Mouse (Mus musculus): ENCODE measurements at regions not wholly inside any gene's neighbourhood (a gene's known extent, or its start where the extent isn't known, plus 50 kb on each side); places are given as distances from the start of the nearest gene placed in this dataset.
A peak's percentile ranks its signal among the peaks of the same experiment; 100 is the strongest.

DNA sequence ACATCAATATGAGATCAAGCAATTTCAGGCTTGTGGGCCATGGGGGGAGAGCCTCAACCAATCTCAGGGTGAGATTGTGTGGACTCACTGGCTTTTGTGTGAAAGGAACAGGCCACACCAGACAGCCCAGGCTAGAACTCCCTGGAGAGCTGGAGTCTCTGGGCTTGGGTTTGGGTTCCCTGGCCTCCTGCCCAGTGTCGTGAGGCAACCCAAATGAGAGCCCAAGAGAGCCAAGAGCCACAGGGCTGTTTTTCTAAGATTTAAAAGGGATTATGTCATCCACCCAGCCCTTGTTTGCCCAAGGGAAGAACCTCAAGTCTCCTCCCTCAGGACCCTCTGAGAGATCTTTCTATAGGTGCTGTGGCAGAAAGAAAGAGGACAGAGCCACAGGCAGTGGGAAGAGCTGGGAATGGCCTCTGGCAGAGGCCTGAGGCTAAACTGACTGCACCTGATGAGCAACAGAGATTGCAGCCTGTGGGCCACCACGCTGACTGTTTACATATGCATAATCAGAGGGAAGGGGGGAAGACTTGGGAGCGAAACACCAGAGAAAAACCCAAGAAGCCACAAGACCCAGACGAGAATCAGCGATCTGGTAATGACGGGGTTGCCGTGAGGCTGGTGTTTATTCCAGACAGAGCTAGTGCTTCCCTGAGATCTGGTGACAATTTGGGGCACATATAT, 92.1 kb downstream of the Bcl2l11 start:
- intact Hi-C loops (cut with DNase I) = no loop called here
- DNase-seq (ENCODE audit: low spot score in 2 of 2) = no peak

DNA sequence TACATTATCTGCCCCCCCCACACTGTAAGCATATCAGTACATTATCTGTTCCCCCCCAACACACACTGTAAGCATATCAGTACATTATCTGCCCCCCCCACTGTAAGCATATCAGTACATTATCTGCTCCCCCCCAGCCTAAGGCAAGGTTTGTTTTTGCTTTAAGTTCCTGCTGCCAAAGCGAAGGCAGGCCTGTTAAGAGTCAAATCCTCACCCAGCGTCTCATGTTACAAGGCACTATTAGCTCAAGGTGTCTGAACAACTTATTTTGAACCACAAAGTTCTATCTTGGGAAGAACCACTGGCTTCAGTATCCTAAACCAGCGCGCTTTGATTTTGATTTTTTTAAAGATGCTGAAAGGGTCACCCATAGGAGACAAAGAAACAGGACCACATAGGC, 93.1 kb downstream of the Bcl2l11 start:
- intact Hi-C loops (cut with DNase I) = no loop called here
- no peak for DNase-seq (ENCODE audit: low spot score in 2 of 2)

DNA sequence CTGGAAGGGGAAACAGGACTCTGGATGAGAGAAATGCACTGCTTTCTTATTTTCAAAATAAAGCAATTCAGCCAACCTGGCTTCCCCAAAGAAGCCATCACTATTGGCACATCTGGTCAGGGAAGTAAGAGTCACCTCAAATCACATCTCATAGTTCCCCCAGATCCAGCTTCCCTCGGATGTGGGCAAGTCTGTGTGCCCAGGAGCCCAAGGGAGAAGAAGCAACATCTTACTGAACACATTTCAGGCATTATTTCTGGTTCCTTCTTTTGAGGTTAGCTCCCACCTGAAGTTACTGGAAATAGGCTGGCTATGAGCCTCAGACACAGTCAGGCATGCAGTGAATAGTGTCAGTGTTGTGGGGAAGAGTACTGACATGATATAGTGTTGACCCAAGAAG, 95.2 kb downstream of the Bcl2l11 start:
- intact Hi-C loops (cut with DNase I) = no loop called here
- DNase-seq (ENCODE audit: low spot score in 2 of 2) = no peak

DNA sequence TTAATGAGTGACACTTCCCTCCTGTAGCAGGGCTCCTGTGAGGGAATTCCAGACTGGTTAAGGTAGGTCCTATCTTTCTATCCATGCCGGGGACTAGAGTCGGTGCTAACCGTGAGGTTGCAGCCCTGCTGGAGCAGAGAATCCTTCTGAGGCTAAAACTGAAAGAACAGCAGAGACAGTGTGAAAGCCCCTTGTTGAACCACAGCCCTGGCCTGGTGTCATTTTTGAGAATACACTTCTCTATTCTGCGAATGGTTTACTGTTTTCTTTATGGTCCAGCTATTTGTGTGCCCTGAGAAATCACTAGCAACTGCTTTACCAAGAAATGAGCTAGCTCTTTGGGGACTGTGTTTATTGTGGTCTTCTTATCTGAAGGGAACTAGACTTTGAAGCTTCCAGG, 95.8 kb downstream of the Bcl2l11 start:
- no peak for DNase-seq (ENCODE audit: low spot score in 2 of 2)
- intact Hi-C loops (cut with DNase I) = no loop called here

DNA sequence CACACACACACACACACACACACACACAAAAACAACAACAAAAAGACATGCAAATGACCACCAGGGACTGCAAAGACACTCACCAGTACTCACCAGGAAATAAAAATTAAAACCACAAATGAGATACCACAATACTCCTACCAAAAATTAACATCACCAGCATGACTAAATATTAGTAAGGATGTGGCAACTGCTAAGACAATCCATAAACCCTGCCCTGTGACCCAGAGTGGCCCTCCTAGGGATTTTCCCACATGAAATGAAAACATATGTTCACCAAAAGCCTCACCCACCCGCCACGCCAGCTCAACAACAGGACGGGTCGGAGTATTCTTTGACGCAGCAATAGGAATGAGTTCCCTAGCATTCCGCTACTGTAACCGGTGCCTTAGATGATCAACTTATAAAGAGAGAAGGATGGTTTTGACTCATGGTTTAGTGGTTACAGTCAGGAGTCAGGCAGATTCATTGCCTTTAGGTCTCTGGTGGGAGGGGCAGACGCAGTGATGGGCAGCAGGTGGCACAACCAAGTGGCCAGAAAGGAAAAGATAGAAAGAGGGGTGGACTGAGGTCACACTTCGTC, 100.7 kb downstream of the Bcl2l11 start:
- DNase-seq (ENCODE audit: low spot score in 2 of 2) = no peak
- intact Hi-C loops (cut with DNase I) = no loop called here

DNA sequence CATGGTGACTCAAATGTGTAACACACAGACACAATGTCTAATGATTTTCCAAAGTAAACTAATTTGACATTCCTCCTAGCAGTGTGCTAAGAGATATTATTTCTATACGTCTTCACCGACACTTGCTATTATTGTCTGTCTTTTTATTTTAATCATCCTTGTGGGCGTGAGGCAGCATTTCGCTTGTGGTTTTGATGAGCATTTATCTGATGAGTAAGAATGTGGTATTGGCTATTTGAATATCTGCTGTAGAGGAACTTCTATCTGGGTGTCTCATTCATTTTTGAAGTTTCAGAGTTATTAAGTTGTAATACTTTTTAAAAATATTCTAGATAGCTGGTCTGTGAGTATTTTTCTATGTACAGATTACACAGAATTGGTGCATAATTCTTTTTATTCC, 103.9 kb downstream of the Bcl2l11 start:
- intact Hi-C loops (cut with DNase I) = no loop called here
- DNase-seq (ENCODE audit: low spot score in 2 of 2) = no peak

DNA sequence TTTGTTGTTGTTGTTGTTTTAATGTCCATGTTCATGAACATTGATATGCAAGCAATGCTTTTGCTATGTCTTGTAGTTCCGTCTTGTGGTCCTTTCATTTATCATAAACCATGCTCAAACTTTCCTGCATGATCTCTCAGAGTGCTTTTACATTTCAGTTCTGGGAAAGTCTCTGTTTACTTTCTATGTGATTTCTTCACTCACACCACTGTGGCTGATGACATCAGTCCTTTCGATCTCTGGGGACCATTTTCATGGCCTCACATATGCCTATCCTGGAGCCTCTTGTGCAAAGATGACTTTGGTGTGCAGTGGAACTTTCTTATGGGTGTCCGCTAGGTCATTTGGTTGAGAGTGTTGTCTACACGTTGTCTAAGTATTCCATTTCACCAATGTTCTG, 105.1 kb downstream of the Bcl2l11 start:
- DNase-seq (ENCODE audit: low spot score in 2 of 2) = no peak
- intact Hi-C loops (cut with DNase I) = no loop called here

DNA sequence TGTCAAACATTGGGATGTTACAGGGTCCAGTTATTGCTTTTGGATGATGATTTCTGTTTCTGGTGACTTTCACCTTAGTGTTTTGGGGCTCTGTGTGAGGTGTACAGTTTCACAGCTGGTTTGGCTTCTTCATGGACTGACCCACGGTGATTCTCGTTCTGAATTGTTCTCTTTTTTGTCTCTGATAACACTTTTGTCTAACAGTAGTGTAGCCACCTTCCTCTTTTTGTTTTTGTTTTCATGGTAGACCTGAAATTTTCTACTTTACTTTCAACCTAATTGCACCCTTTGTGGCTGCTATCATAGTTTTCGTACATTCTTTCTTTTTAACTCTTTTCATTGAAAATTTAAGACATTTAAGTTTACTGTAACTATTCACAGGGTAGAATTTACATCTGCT, 105.5 kb downstream of the Bcl2l11 start:
- no peak for DNase-seq (ENCODE audit: low spot score in 2 of 2)
- intact Hi-C loops (cut with DNase I) = no loop called here

DNA sequence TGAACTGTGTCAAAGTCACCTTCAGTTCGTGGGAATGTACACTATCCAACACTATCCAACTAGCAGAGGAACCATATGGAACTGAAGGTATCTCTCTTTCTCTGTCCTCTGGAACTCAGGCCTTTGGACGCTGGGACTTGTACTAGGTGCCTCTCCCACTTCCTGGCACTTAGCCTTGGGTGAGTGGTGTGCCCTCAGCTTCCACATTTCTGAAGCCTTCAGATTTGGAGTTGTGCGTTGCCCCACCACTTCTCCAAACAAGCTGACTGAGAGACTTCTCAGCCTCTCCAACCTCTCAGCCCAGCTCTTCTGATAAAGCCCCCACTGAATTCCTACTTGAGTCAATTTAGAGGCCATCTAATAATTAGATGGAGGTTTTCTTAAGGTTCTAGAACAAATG, 106.2 kb downstream of the Bcl2l11 start:
- intact Hi-C loops (cut with DNase I) = no loop called here
- no peak for DNase-seq (ENCODE audit: low spot score in 2 of 2)

DNA sequence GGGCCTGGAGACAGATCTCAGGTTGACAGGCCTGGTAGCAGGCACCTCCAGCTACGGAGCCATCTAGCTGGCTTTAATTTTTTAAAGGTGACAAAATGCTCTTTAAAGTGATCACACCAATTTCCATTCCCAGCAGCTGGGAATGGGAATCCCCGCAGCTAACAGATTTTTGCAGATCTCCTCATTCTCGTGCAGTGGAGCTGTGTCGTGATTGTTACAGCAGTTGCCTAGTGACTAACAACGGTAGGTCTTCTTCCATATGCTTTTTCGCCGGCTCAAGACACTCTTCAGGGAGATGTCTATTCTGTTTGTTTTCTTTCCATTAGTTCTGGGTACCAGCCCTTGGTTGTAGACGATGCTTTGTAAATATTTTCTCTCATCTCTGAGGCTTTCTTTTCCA, 109.3 kb downstream of the Bcl2l11 start:
- peak; percentile 23 to 40 for DNase-seq (ENCODE audit: low spot score in 2 of 2)
- intact Hi-C loops (cut with DNase I) = no loop called here

DNA sequence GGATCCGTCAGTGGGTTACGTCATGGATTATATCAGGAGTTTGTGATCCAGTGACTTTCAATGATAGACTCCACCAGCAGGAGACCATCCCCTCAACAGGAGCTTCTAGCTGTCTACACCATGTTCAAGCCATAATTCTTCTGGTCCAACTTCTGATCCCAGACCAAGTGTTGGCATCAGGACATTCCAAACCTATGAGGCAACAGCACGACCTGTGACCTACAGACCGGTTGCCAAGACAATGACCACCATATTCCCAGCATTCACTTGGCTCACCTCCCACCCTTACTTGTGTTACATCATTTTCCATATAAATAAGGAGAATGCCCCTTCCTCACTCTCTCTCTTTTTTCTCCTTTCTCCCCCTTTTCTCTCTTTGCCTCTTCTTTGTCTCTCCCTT, 113.6 kb downstream of the Bcl2l11 start:
- intact Hi-C loops (cut with DNase I) = no loop called here
- DNase-seq (ENCODE audit: low spot score in 2 of 2) = no peak

DNA sequence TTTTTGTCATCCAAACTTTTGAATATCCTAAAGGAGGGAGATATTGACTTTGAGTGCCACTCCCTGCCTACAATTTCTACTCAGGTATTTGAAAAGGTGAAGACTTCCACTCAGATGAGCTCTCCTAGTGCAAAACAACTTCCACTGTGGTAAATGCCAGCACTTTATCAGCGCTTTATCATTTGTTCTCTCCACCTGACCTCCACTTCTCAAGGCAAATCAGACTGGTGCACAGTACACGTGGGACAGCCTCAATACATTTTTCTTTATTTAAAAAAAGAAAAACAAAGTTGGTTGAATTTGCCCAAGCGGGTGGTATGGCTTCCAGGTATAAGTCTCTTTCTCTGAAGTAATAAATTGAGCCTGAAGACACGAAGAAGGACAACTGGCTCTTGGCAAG, 114.2 kb downstream of the Bcl2l11 start:
- no peak for DNase-seq (ENCODE audit: low spot score in 2 of 2)
- intact Hi-C loops (cut with DNase I) = no loop called here

DNA sequence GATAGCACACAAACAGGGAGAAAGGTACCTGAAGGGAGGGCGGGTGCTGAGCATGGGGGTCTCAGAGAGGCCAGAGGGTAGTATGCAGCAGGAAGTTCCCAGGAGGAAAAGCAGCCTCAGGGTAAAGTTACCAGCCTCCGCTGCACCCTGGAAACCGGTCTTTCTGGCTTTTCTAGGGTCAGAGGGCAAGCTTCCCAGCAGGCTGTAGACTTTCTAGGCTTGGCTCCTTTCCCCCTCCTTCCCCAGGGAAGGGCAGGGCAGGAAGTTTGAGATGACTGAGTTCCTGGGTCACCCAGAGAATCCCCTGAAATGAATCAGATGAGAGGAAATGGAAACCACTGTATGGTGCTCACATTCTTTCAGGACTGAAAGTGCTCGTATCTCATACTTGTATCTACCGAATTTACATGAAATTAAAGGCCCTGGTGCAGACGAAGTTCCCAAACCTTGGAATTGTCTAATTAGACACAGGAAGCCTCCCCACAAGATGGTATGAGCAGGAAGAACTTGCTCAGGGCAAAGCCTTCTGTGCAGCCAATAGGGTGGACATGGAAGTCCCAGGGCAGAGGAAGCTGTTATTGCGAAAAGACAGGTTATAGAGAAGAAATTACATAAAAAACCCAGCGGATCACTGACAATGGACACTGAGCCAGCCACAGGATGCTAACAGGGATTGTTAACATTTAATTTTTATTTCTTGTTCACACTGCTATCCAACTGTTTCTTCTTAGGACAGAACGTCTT, 114.9 kb downstream of the Bcl2l11 start:
- intact Hi-C loops (cut with DNase I) = no loop called here
- no peak for DNase-seq (ENCODE audit: low spot score in 2 of 2)

DNA sequence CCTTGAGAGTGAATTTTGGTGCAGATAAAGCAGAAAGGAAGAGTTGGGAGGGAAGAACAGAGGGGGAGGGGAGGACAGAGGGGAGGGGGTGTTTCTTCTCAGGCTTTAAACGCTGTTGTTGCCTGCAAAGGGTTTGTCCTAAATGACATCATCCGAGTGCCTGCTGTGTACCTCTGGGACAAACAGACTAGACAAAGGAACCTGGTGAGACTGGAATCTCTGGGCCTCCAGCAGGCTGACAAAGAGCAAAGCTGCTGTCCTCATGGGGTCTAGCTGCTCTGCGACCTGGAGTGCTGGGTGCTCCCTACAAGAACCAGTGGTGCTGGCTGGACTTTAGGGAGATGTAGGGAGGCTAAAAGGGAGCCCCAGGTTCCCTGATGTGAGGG, 115.4 kb downstream of the Bcl2l11 start:
- intact Hi-C loops (cut with DNase I) = no loop called here
- no peak for DNase-seq (ENCODE audit: low spot score in 2 of 2)

DNA sequence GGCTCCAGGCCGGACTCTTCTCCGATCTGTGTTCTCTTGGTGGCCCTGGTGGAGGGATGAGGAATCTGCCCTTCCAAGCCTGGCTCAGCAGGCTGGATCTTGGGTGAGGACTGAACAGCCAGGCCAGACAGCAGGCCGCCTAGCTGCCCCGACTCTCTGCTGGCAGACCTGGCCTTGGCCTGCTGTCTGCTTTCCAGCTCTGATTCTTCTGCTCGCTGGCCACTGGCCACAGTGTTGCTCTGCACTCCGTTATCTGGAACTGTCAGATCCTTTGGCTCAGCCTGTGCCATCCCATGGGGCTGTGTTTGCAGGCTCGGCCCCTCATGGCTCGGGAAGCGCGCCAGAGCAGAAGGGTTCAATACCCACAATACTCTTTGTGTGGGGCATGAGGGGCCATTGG, 119.7 kb downstream of the Bcl2l11 start:
- intact Hi-C loops (cut with DNase I) = no loop called here
- peak; percentile 13 to 40 for DNase-seq (ENCODE audit: low spot score in 2 of 2)

DNA sequence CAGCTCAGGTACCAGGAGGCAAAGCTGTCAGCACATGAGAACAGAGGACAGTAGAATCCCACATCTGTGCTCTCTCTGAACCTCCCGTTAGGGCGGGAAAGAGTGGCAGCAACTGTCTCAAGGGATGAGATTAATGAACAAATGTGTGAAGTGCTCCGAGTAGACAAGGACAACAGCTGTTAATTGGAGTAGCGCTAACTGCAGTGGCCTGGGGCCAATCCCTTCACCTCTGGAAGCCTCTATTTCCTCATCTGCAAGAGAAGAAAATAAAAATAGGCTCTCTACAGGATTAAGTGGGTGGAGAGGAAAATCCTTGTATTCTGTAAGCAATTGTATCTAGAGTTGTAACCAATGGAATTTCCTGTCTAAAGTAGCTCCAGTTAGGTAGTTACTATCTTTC, 122.1 kb downstream of the Bcl2l11 start:
- intact Hi-C loops (cut with DNase I) = no loop called here
- no peak for DNase-seq (ENCODE audit: low spot score in 2 of 2)

DNA sequence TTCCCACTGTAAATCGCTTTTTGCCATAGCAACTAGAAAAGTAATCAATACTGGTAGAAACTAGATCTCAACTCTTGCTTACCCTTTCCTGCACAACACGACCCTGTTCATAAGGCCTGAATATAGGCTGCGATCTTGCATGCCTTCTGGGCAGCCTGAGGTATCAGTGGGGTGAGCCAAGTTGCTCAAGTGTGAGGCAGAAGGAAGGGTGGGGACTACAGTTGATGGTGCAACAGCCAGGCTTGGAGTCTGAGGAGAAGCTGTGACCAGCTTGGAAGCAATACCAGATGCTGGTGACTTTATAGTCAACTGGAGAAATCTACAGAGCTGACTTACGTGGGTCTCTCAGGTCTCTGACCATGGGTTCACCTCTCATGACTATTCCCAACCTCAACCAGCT, 123.3 kb downstream of the Bcl2l11 start:
- no peak for DNase-seq (ENCODE audit: low spot score in 2 of 2)
- intact Hi-C loops (cut with DNase I) = no loop called here

DNA sequence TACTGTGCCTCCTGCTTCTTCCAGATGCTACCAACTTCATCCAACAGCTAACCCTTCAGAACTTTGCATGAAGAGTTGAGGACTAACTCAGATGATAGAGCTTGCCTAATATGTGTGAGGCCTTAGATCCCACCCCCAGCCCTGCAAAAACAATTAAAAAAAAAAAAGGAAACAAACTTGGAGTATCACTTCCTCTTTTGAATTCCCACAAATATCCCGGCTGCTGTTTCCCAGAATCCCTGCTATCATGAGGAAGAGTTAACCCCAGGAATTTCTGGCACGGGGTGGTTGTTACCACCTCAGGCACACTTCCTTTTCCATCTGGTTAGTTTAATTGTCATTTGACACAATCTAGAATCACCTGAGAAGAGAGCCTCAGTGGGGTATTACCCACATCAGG, 123.8 kb downstream of the Bcl2l11 start:
- no peak for DNase-seq (ENCODE audit: low spot score in 2 of 2)
- intact Hi-C loops (cut with DNase I) = no loop called here

DNA sequence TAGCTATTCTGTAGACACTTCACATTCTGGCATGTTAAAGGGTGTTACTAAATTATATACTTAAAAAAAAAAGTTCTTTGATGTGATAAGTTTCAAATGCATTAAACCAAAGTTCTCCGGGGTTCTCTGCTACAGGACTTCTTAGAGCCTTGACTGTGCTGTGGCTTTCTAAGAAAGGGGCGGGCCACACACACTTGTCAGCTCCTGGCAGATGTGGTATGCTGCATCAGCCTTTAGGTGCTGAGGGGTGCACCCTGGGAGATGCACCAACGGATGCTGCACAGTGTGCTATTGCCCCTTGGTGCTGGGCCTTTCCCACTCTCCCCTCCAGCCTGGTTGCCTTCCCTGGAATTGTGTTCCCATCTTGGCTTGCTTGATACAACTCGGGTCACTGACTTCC, 125.0 kb downstream of the Bcl2l11 start:
- intact Hi-C loops (cut with DNase I) = no loop called here
- DNase-seq (ENCODE audit: low spot score in 2 of 2) = no peak

DNA sequence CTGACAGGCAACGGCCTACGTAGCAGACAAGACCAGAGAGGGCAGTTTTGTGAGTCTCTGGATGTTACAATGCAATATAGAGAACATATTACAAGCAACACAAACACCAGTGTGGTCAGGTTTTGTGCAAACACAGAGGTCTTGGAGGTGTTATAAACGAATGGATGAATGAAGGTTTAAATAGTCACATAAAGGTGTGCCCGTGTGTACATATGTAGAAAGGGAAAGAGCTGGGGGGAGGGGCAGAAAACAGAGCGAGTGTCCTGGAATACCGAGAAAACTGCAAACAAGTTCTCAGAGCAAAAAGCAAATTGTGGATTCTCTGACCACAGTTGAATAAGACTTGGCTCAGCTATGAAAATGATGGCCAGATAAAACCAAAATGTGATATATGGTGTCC, 130.8 kb downstream of the Bcl2l11 start:
- no peak for DNase-seq (ENCODE audit: low spot score in 2 of 2)
- intact Hi-C loops (cut with DNase I) = no loop called here

DNA sequence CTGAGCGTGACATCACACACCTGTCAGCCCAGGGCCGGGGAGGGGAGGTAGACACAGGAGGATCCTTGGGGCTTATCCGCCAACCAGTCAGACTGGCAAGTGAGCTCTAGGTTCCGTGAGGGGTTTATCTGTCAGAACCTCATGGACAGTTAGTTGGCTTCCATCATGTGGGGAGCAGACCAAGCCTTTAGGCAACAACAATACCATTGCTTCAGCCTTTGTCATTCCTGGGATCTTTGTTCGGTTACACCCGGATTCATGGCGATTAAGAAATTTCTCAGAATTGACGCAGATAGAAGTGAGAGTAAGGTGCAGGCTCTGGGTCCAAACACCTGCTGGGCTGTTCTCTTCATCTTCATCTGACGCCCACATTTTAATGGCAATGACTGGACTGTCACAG, 131.4 kb downstream of the Bcl2l11 start:
- intact Hi-C loops (cut with DNase I) = no loop called here
- no peak for DNase-seq (ENCODE audit: low spot score in 2 of 2)
